Mouse (Mus musculus) bone marrow macrophage, adult 2 months (primary cell): ENCODE results near the gene Syt8.

Source experiments
- CTCF ChIP-seq: IDR thresholded peaks from 2 replicates; pipeline ENCODE4 v1.5.1; 2012; ENCODE audit warnings: low read depth, mild to moderate bottlenecking, low read length, moderate library complexity
- POLR2A ChIP-seq: IDR thresholded peaks from 2 replicates; pipeline ENCODE4 v1.6.1; 2012; ENCODE audit warnings: mild to moderate bottlenecking, low read depth, low read length, borderline replicate concordance

GRCm38 (mm10) chr7:142441585-142441984, 6.9 kb downstream of the Syt8 start, which contains the start of gene Tnni2:
- TF ChIP-seq CTCF (no peak), POLR2A (no peak)
